In genomic region chr2:63513554-63514226, GRCm38 (mm10) we compare ENCODE assay signal across 8 mouse cellular contexts.
DNase-seq lines count a peak whose midpoint lies in the region; ATAC-seq and TF ChIP-seq lines count a peak whose summit lies in the region.

No protein-coding gene starts in this region.

- WGBS in kidney, postnatal 0 days, result 82% methylated on average over 1 of the region's 1 CpGs
- WGBS in hindbrain, embryonic 16.5 days, result 65% methylated on average over 1 of the region's 1 CpGs

- no peak overlapping the region for H3K4me3 ChIP-seq in kidney, postnatal 0 days (replicated peaks; ENCODE audit: low read depth, low read length)
- H3K4me3 ChIP-seq in hindbrain, embryonic 16.5 days (ENCODE audit: low read length), result no peak overlapping the region

- H3K36me3 ChIP-seq in kidney, postnatal 0 days (ENCODE audit: insufficient read depth, low read length), result no peaks in the 10 kb centered on the region
- H3K36me3 ChIP-seq in hindbrain, embryonic 16.5 days (ENCODE audit: control insufficient read depth, insufficient read depth, low read length), result no peaks in the 10 kb centered on the region

- no peak overlapping the region for H3K9ac ChIP-seq in kidney, postnatal 0 days (ENCODE audit: low read depth, low read length)
- H3K9ac ChIP-seq in hindbrain, embryonic 16.5 days (ENCODE audit: low read depth, low read length), result no peak overlapping the region

- no peak for ATAC-seq in kidney, postnatal 0 days (replicated peaks; ENCODE audit: low FRiP score, low read depth)
- ATAC-seq in hindbrain, embryonic 16.5 days, result no peak

- intact Hi-C loops in heart, postnatal 36 days (cut with DNase I), result loop anchor here (2.0 kb wide), 1 partner anchor 1339 kb away; no protein-coding TSS in a partner anchor

- peak; percentile 75 for TF ChIP-seq CTCF in kidney, postnatal 0 days (IDR thresholded peaks at IDR 0.05; ENCODE audit: low read depth)

- no peak overlapping the region for H3K27ac ChIP-seq in kidney, postnatal 0 days
- no peak overlapping the region for H3K27ac ChIP-seq in hindbrain, embryonic 16.5 days (ENCODE audit: low read depth, low read length)

- no peaks in the 10 kb centered on the region for H3K27me3 ChIP-seq in kidney, postnatal 0 days (ENCODE audit: insufficient read depth, low read length)
- H3K27me3 ChIP-seq in hindbrain, embryonic 16.5 days (replicated peaks; ENCODE audit: control insufficient read depth, insufficient read depth, low read length), result no peaks in the 10 kb centered on the region

- no peak overlapping the region for H3K4me2 ChIP-seq in kidney, postnatal 0 days (ENCODE audit: low read length)
- no peak overlapping the region for H3K4me2 ChIP-seq in hindbrain, embryonic 16.5 days (ENCODE audit: low read length)

- H3K4me1 ChIP-seq in kidney, postnatal 0 days (replicated peaks; ENCODE audit: insufficient read depth, low read length), result no peaks in the 10 kb centered on the region
- no peaks in the 10 kb centered on the region for H3K4me1 ChIP-seq in hindbrain, embryonic 16.5 days (ENCODE audit: control insufficient read depth, insufficient read depth, low read depth, low read length)

- peak; percentile 69 for DNase-seq in kidney, postnatal 0 days (ENCODE audit: low spot score)
- no peak for DNase-seq in kidney, adult 11 months
- peak; percentile 6 for DNase-seq in ovary, postnatal 14 days (ENCODE audit: low spot score)
- no peak for DNase-seq in ovary, postnatal 10 days (ENCODE audit: low spot score)
- peak; percentile 5 for DNase-seq in c-Kit-positive CD71-positive TER-119-positive erythroid progenitor cells, embryonic 14.5 days (ENCODE audit: low spot score)
- DNase-seq in retina, postnatal 7 days (ENCODE audit: low read depth, low spot score), result peak; percentile 24
- DNase-seq in heart, postnatal 36 days, result no peak

- H3K9me3 ChIP-seq in kidney, postnatal 0 days (replicated peaks; ENCODE audit: low read length), result no peaks in the 10 kb centered on the region
- no peaks in the 10 kb centered on the region for H3K9me3 ChIP-seq in hindbrain, embryonic 16.5 days (ENCODE audit: control insufficient read depth, low read length)

Comparison
In these comparisons a context has a peak if more than half of its experiments do, and no peak if none do; other contexts are left out.
1. DNase-seq: peak in kidney, postnatal 0 days (single experiment), ovary, postnatal 14 days (single experiment), c-Kit-positive CD71-positive TER-119-positive erythroid progenitor cells, embryonic 14.5 days (single experiment) and retina, postnatal 7 days (single experiment); none in kidney, adult 11 months (single experiment), ovary, postnatal 10 days (single experiment) and heart, postnatal 36 days (0 of 2).